Mouse (Mus musculus) adrenal gland, postnatal 25 days (tissue): Measurements from ENCODE around the gene Trak2. TPM values are rescaled to one million over a fixed set of nuclear protein-coding genes. Genes with fewer than 3 reads are reported as not detected.
"Not testable (repeated sequence)": the region's sequence is repeated elsewhere in the genome, so short reads cannot be mapped to it uniquely, and the experiment has no call there.

ENCODE experiments used
- DNase-seq: peaks from one replicate; pipeline ENCODE4 v3.0.0; 2021; ENCODE audit warnings: mixed read lengths
- long read RNA-seq: library from polyadenylated mRNA; stranded (forward); transcript quantifications from one replicate; pipeline ENCODE4 v2.0.0, GENCODE M21; 2021
- total RNA-seq: library from RNA; stranded (reverse); gene quantifications from 2 replicates; pipeline ENCODE4 v1.2.3, GENCODE M21; 2021

The Trak2 gene
- total RNA-seq, result 49.7 and 50.2 TPM in 2 replicates
- long read RNA-seq, full-length matches to known transcripts, result 3 of 14 reads
- long read RNA-seq, partial matches to known transcripts, result 3 of 14 reads
- long read RNA-seq, other reads (novel, unspliced or antisense), result 8 of 14 reads

DNA sequence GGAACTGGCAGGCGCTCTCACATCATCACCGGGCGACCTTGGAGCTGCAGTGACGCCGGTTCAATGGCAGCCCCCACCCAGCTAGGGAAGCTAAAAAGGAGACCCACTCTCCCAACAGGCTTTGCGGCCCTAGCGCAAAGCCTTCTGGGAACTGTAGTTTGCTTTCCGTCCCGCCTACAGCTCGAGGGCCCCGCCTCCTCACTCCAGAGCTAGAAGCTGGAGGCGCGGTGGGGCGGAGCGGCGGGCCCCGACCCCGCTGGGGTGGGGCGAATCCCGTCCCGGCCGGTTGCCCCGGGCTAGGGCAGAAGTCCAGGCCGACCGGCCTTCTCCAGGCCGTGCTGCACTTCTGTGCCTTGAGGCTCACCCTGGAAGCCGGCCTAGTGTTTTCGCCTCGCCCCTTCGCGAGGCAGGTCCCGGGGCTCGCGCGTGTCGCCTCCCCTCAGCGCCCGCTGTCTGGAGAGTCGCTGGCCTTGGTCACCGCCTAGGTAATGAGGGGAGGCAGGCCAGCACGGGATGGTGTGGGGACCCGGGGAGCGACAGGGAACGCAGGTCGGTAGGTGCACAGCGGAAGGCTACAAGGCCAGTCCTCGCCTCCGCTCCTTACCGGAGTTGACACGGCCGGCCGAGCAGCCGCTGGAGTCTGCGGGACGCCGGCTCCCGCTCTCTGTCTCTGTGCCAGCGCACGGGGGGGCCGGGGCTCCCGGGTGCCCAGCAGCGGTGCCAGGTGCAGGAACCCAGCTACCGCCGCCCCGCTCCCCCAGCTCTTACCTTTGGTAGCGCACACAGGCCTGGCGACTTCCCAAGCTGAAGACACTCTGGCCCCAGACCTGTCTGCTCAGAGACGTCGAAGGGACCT, at the start of gene Trak2, which contains the start of gene Stradb:
Trak2 (minus strand) TSS at position 65 of the 856 bp plus-strand sequence.
Stradb (plus strand) TSS at position 157 of the 856 bp plus-strand sequence.
- DNase-seq, result peak; percentile 92

DNA sequence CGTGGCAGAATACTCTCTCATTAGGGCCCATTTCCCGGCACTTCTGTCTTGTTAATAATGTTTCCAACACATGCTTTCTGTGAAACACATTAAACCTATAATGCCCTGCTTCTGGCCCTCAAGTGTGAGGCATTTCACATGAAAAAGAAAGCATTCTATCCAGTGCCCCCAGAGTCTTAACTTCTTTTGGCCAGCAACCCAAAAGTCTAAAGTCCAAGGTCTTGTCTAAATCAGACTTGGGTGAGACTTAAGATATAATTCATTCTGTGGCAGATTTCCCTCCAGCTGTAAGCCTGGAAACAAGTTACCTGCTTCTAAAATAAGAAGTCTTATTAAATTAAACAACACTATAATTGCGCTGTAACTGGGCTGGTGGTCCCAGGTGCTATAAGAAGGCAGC, 48.3 kb upstream of the Trak2 start:
- no peak for DNase-seq

DNA sequence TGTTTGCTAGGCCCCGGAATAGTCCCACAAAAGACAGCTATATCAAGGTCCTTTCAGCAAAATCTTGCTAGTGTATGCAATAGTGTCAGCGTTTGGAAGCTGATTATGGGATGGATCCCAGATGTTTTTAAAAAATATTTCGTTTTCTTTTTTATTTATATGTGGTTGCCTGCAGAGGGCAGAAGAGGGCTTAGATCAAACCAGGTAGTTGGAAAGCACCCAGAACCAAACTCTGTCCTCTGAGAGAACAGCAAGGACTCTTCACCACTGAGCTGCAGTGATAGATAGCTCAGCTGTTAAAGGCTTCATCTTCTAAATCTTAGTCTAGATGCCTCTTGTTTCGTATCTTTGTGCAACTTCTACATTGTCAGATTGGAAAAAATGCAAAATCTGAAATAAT, 36.0 kb upstream of the Trak2 start:
- DNase-seq, result peak; percentile 6

DNA sequence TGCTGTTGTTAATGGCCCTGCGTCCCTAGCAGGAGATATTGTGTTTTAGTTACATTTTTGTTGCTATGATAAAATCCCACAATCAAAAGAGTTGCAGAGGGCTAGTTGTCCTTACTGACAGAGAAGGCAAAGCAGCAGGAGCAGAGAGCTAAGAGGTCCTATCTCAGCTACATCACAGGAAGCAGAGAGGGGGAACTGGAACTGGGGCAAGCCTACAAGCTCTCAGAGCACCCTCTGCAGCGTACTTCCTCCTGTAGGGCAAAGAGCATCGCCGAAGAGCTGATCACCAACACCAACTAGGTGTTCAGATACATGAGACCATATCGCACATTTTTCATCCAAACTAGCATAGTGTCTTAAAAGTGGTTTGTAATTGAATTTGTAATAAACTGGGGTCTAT, 22.1 kb upstream of the Trak2 start:
- DNase-seq, result no peak

DNA sequence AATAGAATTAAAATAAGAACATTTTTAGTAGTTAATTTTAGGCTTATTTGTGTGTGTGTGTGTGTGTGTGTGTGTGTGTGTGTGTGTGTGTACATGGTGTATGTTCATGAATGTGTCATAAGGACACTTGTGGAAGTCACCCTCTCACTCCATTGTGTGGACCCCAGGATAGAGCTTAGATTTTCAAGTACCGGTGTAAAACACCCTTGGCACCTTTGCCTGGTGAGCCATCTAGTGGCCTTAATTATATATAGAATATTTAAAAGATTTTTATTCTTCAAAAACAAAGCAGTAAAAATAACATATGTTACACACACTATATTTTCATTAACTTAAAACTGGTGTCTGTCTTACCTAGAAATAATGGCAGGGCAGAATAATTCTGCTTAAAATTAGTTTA, 20.5 kb upstream of the Trak2 start:
- no peak for DNase-seq

DNA sequence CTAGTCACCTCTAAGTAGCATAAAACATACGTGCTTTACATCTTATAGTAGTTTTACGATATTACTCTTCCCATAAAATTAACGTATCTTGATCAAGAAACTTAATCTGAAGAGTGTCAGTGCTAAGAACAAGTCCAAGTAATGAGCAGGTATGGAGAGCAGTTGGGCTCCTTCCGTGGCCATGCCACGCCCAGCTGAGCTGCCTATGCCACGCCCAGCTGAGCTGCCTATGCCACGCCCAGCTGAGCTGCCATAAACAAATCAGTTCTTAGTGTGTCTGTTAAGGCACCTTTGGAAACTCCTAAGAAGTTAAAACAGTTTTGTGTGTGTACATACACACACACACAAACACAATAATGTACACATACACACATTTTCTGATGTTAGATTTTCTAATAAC, 19.9 kb upstream of the Trak2 start:
- no peak for DNase-seq

DNA sequence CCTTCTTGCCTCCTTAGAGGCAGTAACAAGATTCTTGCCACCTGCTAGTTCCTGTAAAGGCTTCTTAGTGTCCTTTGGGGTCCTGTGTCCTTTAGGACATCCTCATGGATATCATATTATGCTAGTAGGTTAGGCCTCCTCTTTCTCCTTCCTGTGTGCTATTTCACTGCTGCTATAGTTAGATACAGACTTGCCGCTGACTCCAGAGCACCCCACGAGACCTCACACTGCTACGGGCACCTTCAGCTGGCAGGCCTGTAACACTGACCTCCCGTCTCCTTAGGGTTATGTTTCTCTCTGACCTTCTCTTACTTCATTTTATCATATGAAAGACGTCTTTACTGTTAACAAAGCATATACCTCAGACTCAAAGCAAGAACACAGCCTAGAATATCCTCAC, 11.4 kb upstream of the Trak2 start:
- DNase-seq, result no peak

DNA sequence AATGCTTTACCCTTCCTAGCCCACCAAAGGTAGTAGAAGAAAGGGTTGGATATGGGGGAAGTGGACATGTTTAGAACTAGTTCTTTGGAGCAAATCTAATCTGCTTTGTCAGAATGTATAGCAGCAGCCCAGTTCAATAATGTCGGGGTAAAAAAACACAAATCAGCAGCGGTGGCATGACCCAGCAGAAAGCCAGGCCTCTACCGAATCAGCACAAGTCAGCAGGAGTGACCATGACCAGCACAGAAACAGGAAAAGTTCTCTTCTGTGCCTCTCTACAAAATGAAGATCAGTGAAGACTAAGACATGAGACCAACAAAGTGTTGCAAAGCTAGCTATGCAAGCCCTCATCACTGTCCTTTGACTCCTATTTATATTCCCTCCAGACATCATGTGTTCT, 9.0 kb upstream of the Trak2 start:
- no peak for DNase-seq

DNA sequence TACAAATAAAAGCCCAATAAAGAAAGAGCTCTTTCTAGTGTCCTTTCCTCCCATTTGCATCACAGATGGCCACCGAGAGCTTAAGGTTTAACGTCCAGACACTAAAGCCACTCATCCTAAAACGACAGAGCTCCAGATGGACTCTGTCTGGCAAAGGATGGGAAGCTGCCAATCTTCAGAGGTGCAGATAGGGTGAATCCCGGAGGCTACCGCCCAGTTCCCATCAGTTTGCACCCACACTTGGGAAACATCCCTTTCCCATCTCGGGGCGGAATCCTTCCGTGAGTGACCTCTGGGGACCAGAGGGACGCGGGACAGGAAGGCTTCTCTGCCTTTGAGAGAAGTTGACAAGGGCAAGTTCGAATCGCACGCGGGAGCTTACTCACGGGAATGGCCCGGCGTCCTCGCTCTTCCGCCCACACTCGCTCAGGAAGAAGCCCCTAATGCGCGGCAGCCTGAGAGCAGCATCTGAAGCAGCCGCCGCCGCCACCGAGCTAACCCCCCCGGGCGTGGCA, 322 bp downstream of the Trak2 start:
- no peak for DNase-seq

DNA sequence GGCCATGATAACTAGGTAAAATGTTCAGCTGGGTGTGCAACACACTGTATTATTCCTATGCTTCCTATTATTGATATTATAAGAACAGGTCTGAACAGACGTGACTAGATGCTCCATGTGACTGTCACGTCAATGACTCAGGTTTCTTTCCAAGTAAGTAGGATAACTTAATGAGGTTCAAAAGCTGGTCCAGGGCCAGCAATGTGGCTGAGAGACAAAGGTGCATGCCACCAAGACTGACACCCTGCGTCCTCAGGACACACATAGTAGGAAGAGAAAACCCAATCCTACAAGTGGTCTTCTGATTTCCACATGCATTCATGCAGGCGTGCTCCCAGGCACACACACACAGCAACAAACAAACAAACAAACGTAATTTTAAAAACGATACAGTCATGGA, 2.1 kb downstream of the Trak2 start:
- no peak for DNase-seq

DNA sequence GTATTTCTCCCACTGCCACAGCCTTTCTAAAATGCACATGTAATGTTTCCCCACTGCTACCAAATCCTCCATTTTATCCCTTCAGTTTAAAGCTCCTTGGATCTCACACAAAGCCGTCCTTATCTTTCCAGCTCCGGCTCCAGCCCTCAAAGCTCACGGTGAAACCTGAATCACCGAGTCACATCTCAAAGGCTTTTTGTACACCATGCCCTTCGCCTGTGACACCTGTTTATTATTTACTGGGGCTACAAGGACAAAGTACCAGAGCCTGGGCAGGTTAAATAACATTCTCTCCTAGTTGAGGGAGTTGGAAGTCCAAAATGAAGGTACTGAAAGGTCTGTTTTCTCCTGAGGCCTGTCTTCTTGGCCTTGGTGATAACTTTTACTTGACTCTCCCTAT, 3.2 kb downstream of the Trak2 start:
- no peak for DNase-seq

DNA sequence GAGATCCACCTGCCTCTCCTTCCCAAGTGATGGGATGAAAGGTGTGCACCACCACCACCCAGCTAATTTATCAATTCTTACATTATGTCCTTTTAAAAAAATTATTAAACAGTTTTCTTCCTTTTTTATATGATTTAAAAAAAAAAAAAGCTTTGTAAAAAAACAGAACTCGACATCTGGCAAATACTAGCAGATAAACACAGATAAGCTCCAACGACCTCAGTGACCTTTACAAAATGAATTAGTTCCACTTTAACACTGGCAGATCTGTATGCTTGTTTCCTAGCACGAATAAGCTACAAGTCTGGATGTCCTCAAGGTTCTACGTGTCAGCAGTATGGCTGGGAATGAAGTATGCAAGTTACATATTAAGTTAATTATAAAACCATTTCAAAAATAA, 5.7 kb downstream of the Trak2 start:
- DNase-seq, result no peak

DNA sequence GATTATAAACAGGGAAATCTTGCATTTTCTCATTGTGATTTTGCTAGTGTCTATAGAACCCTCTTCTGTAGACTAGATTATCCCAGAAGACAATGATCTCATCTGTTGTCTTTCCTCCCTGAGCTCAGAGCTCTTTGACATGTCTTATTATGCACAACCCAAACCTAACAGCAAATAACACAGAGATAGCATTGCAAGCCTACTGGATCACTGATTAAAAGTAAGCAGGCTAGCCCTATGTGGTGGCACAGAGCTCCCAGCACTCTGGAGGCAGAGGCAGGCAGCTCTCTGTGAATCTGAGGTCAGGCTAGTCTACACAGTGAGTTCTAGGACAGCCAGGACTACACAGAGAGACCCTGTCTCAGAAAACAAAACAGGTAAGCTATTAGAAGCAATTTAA, 10.4 kb downstream of the Trak2 start:
- no peak for DNase-seq

DNA sequence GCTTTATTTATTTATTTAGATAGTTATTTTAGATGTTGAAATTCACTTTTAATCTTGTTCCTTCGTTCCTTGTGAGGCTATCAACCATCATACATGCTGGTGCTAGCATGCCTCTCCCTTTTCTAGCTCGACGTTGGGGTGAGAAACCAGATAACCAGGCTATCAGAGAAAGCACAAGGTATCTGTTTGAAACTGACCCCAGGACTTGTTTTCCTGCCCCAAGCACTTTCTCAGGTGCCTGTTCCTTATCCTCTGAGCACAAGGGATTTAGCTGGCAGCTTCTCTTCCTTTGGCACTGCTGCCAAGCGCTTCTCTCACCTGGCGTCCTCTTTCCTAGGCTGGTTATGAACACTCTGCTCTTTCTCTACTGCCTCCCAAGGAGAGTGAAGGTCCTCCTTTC, 10.8 kb downstream of the Trak2 start:
- no peak for DNase-seq

DNA sequence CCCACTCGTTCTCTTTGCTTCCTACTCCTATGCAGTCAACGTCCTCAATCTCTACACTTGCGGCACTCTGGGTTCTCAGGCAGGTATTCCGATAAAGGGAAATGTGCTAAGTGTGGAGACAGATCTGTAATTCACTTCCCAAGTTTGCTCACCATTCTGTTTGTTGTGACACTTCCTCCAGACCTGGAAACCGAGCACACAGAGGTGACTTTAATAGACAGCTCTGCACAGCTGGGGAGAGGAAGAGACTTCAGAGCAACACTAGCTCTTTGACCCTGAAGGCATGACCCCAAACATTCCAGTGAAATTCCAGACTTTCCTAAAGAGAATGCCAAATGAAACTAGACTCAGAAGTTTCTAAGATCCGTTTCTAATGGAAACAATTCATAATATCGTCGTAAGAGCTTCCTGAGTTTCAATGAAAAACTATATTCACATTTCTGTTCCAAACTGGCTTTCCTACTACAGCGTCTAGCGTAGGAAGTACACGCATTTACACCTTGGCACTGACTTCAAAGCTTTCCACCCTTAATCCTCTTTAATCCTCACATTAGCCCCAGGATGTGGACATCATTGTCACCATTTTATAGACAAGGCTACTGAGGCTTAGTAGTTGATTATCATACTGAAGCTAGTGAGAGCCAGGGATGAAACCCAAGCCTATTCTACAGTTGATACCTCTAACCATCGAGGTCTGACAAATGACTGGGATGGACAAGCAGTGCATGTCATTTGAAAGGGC, 11.9 kb downstream of the Trak2 start:
- no peak for DNase-seq

DNA sequence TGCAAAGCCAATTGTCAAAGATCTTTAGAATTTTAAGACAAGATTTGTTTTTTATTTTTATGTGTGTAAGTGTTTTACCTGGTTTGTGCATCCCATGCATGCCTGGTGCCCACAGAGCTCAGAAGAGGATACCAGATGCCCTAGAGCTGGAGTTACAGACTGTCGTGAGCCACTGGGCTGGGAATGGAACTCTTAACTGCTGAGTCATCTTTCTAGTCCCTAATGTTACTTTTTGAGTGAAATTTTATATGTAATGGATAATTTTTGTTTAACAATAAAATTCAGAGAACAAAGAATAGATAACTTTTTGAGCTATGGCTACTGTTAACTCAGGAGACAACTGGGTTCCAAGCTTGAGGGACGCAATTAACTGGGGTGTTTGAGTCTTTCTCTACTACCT, 13.5 kb downstream of the Trak2 start:
- DNase-seq, result no peak

DNA sequence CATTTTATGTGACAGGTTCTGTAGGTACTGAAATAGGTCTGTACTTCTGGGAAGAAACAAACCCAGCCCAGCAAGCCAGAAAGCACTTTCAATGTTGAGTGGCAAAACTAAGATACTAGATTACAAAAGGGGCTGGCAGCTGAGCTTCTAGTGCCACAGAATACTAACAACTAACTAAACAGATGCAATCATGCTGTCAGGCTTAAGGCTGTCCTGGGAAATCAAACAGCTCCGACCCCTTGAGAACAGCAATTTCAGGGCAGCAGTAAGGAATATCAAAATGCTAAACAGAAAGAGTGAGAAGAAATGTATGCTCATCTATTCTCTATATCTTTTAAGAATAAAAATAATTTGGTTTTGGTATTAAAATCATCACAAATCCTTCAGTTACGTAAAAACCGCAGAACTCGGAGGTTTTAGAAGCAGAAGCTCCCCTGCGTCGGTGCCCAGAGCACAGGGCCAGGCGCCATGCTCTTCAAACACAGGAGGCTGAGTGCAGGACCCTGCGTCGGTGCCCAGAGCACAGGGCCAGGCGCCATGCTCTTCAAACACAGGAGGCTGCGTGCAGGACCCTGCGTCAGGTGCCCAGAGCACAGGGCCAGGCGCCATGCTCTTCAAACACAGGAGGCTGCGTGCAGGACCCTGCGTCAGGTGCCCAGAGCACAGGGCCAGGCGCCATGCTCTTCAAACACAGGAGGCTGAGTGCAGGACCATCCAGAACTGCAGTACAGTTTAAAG, 14.3 kb downstream of the Trak2 start:
- not testable (repeated sequence) for DNase-seq

DNA sequence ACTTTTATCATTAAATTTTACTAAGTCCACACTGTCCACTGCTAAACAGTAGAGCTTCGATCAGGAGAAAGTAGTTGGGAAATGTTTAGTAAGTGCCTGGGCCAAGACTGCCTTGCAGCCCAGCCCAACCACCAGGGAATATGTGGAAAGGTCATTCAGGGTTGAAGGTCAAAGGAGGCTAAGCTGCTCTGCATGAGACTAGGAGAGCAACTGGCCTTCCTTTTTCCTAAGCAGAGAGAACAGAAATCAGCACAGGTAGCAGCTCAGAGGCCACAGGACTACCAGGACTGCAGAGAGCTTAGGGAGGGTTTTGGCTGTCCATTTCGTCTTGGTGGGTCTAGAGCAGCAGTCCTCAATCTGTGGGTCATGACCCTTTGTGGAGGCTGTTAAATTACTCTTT, 15.3 kb downstream of the Trak2 start:
- DNase-seq, result no peak

DNA sequence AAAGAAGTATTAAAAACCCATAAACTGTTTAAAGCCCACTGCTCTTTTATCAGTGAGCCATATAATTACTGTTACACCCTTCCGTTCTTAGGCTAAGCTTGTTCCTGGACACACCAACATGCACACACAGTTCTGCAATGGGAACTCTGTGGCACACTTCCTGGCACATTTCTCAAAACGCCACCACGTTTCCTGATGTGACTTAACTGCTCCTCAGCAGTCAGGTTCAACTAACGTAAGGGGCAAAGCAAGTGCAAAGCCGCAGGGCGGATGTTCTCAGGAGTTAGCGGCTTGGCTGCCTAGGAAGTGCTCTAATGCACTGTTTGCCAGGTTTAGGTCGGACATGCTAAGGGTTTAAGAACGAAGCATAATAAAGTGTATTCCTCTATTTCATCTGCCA, 17.0 kb downstream of the Trak2 start:
- DNase-seq, result no peak

DNA sequence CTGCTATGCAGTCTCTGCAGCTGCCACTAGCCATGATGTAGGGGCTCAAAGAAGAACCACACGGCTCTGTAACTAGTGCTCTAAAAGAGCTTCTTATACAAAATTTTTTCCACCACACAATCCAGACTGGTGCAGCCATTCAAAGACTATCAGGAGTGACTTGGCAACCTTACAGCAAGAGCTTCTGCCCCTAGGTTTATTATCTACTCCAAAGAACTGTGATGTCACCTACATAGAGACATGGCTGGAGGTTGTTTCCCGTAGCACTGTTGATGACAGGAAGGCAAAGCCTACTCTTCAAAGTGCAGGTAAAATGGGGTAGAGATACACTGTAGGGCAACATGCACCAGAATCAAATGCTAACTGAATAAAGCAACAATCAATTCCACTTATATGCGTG, 17.5 kb downstream of the Trak2 start:
- no peak for DNase-seq

DNA sequence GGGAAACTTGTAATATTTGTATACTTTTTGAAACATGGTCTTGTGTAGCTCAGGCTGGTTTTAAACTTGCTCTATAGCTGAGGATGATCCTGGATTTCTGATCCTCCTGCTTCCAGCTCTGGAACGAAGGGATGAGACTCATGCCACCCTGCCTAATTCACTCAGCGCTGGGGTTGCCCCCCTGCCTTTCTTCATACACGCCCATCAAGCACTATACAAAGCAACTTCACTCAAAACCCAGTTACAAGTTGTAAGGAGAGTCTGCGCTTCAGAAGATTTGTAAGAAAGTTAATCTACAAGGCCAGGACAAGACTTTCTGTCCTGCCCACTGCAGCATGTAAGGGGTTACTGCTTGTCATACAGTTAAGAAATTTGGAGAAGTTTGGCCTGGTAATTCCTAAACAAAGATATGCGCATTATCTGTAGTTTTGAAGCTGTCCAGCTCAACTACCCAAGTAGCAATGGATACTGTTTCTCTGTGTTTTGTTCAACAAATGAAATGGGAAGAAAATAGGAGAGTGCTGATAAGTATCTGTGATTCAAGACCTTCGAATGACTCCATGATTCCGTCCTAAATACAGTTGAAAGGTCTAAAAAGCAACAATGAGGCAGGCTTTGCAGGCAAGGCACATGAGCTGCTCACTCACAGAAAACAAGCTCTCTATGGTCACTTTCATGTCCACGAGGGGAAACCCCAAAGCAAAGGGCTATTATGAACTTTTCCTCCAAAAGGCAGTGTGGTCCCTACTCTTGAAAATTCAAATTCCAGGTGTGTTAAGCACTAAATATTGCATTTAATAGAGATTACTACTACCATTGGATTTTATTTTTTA, 18.4 kb downstream of the Trak2 start:
- DNase-seq, result no peak
